Mouse (Mus musculus) limb, embryonic 11.5 days (tissue): ENCODE measurements at regions not wholly inside any gene's neighbourhood (a gene's known extent, or its start where the extent isn't known, plus 50 kb on each side); places are given as distances from the start of the nearest gene placed in this dataset.
A peak's percentile ranks its signal among the peaks of the same experiment; 100 is the strongest.

Source experiments
- ATAC-seq: fragments of 200-750 bp; cut with Nextera tagmentation; 2 replicates; pipeline ENCODE4 v1.8.0; 2017; ENCODE audit warnings: low read depth; ENCODE audit not compliant: insufficient number of reproducible peaks, low FRiP score, low TSS enrichment
- DNase-seq: peaks from one replicate; pipeline ENCODE4 v3.0.0-alpha.2; 2015; ENCODE audit warnings: low spot score
- H3K27ac ChIP-seq: fragments of 300-500 bp; sonication (generic); replicated peaks from 2 replicates; pipeline ENCODE4 v1.5.1; 2014; ENCODE audit warnings: low read depth, mild to moderate bottlenecking, low read length
- H3K27me3 ChIP-seq: fragments of 300-500 bp; sonication (generic); 2 replicates; pipeline ENCODE4 v1.6.1; 2014; ENCODE audit warnings: mild to moderate bottlenecking, low read length, mixed read lengths; ENCODE audit not compliant: control insufficient read depth, insufficient read depth
- H3K36me3 ChIP-seq: fragments of 300-500 bp; sonication (generic); 2 replicates; pipeline ENCODE4 v1.6.1; 2014; ENCODE audit warnings: mild to moderate bottlenecking, low read length, moderate library complexity, mixed read lengths; ENCODE audit not compliant: control insufficient read depth, insufficient read depth
- H3K4me1 ChIP-seq: fragments of 300-500 bp; sonication (generic); 2 replicates; pipeline ENCODE4 v1.6.1; 2014; ENCODE audit warnings: low read length, mixed read lengths; ENCODE audit not compliant: control insufficient read depth, insufficient read depth
- H3K4me2 ChIP-seq: fragments of 300-500 bp; sonication (generic); 2 replicates; pipeline ENCODE4 v1.6.1; 2014; ENCODE audit warnings: low read depth, mild to moderate bottlenecking, moderate library complexity; ENCODE audit not compliant: severe bottlenecking
- H3K4me3 ChIP-seq: fragments of 300-500 bp; sonication (generic); 2 replicates; pipeline ENCODE4 v1.5.1; 2014; ENCODE audit warnings: low read depth, low read length
- H3K9ac ChIP-seq: fragments of 300-500 bp; sonication (generic); 2 replicates; pipeline ENCODE4 v1.6.1; 2014; ENCODE audit warnings: mild to moderate bottlenecking, low read length
- H3K9me3 ChIP-seq: fragments of 300-500 bp; sonication (generic); 2 replicates; pipeline ENCODE4 v1.6.1; 2016; ENCODE audit warnings: low read length; ENCODE audit not compliant: control insufficient read depth
- WGBS: fragments of 180-500 bp; shearing (Covaris S2); extraction: QIAGEN DNeasy Blood & Tissue Kit; methylation state at CpG from one replicate; pipeline ENCODE4 v1.1.7; 2014; 5-methylcytosine and 5-hydroxymethylcytosine counted together

- Histone ChIP-seq H3K4me1 (no peaks in the 10 kb centered on the region), H3K27ac (no peak overlapping the region), H3K4me3 (no peak overlapping the region), H3K36me3 (no peaks in the 10 kb centered on the region), H3K4me2 (no peak overlapping the region), H3K9ac (no peak overlapping the region), H3K9me3 (peaks cover 47% of the 10 kb centered on the region), H3K27me3 (no peaks in the 10 kb centered on the region)
- DNase-seq, result peak; percentile 12
- ATAC-seq, result no peak
These were observed 2750.4 kb upstream of the Gm8797 start for GRCm38 (mm10) chr3:3000199-3000598.

GRCm38 (mm10) chr3:3001224-3001623 lies 2749.4 kb upstream of the Gm8797 start:
- peak; percentile 6 for DNase-seq
- H3K9me3 ChIP-seq, result peaks cover 55% of the 10 kb centered on the region

GRCm38 (mm10) chr3:3001639-3002038 lies 2749.0 kb upstream of the Gm8797 start:
- Histone ChIP-seq H3K4me2 (no peak overlapping the region), H3K4me3 (no peak overlapping the region; the same call in 1 of the 2 replicates), H3K36me3 (no peaks in the 10 kb centered on the region), H3K9me3 (peaks cover 60% of the 10 kb centered on the region), H3K27ac (no peak overlapping the region), H3K27me3 (no peaks in the 10 kb centered on the region), H3K9ac (no peak overlapping the region), H3K4me1 (no peaks in the 10 kb centered on the region)
- ATAC-seq (peak; percentile 62; the same call in 1 of the 2 replicates), DNase-seq (peak; percentile 11)

More at GRCm38 (mm10) chr3:3001224-3001623, 2749.4 kb upstream of the Gm8797 start:
- ATAC-seq, result peak; percentile 21; the same call in 1 of the 2 replicates
- Histone ChIP-seq H3K27ac (no peak overlapping the region), H3K9ac (no peak overlapping the region), H3K4me1 (no peaks in the 10 kb centered on the region), H3K27me3 (no peaks in the 10 kb centered on the region), H3K4me2 (no peak overlapping the region), H3K4me3 (no peak overlapping the region; the same call in 1 of the 2 replicates), H3K36me3 (no peaks in the 10 kb centered on the region)
- WGBS, result 76% methylated on average over 4 of the region's 4 CpGs

- no peaks in the 10 kb centered on the region for H3K36me3 ChIP-seq
- no peaks in the 10 kb centered on the region for H3K27me3 ChIP-seq
- WGBS, result 91% methylated on average over 1 of the region's 1 CpGs
- peaks cover 77% of the 10 kb centered on the region for H3K9me3 ChIP-seq
- H3K4me3 ChIP-seq, result no peak overlapping the region
- no peak overlapping the region for H3K27ac ChIP-seq
- ATAC-seq, result no peak
- no peaks in the 10 kb centered on the region for H3K4me1 ChIP-seq
- DNase-seq, result peak; percentile 8
- H3K4me2 ChIP-seq, result no peak overlapping the region
- no peak overlapping the region for H3K9ac ChIP-seq
These were observed 2747.2 kb upstream of the Gm8797 start for GRCm38 (mm10) chr3:3003425-3003824.

GRCm38 (mm10) chr3:3011111-3011510 lies 2739.5 kb upstream of the Gm8797 start:
- Histone ChIP-seq H3K27ac (no peak overlapping the region), H3K27me3 (no peaks in the 10 kb centered on the region), H3K4me1 (no peaks in the 10 kb centered on the region), H3K4me2 (no peak overlapping the region), H3K9ac (no peak overlapping the region), H3K36me3 (no peaks in the 10 kb centered on the region), H3K9me3 (peaks cover 88% of the 10 kb centered on the region), H3K4me3 (no peak overlapping the region)
- DNase-seq (peak; percentile 5), ATAC-seq (no peak)
- WGBS, result 79% methylated on average over 1 of the region's 1 CpGs

GRCm38 (mm10) chr3:3012951-3013350 lies 2737.7 kb upstream of the Gm8797 start:
- H3K27me3 ChIP-seq, result no peaks in the 10 kb centered on the region
- no peaks in the 10 kb centered on the region for H3K36me3 ChIP-seq
- no peaks in the 10 kb centered on the region for H3K4me1 ChIP-seq
- H3K4me3 ChIP-seq, result no peak overlapping the region
- no peak overlapping the region for H3K4me2 ChIP-seq
- H3K9me3 ChIP-seq, result peaks cover 77% of the 10 kb centered on the region
- WGBS, result 81% methylated on average over 5 of the region's 5 CpGs
- ATAC-seq (no peak), DNase-seq (peak; percentile 7)
- no peak overlapping the region for H3K9ac ChIP-seq
- no peak overlapping the region for H3K27ac ChIP-seq

- Histone ChIP-seq H3K9me3 (peaks cover 63% of the 10 kb centered on the region), H3K9ac (no peak overlapping the region), H3K36me3 (no peaks in the 10 kb centered on the region), H3K27ac (no peak overlapping the region), H3K4me1 (no peaks in the 10 kb centered on the region), H3K4me2 (no peak overlapping the region), H3K4me3 (no peak overlapping the region), H3K27me3 (no peaks in the 10 kb centered on the region)
- ATAC-seq, result no peak
- peak; percentile 4 for DNase-seq
These were observed 2735.6 kb upstream of the Gm8797 start for GRCm38 (mm10) chr3:3014978-3015377.

- no peak for ATAC-seq
- no peaks in the 10 kb centered on the region for H3K4me1 ChIP-seq
- H3K4me3 ChIP-seq, result no peak overlapping the region
- peak; percentile 5 for DNase-seq
- no peak overlapping the region for H3K9ac ChIP-seq
- 83% methylated on average over 1 of the region's 1 CpGs for WGBS
- H3K9me3 ChIP-seq, result peaks cover 54% of the 10 kb centered on the region
- no peaks in the 10 kb centered on the region for H3K27me3 ChIP-seq
- H3K4me2 ChIP-seq, result no peak overlapping the region
- no peaks in the 10 kb centered on the region for H3K36me3 ChIP-seq
- no peak overlapping the region for H3K27ac ChIP-seq
These were observed 2734.0 kb upstream of the Gm8797 start for GRCm38 (mm10) chr3:3016572-3016971.

- no peaks in the 10 kb centered on the region for H3K36me3 ChIP-seq
- H3K27me3 ChIP-seq, result no peaks in the 10 kb centered on the region
- H3K4me2 ChIP-seq, result no peak overlapping the region
- H3K27ac ChIP-seq, result no peak overlapping the region
- no peak overlapping the region for H3K9ac ChIP-seq
- H3K4me1 ChIP-seq, result no peaks in the 10 kb centered on the region
- H3K4me3 ChIP-seq, result no peak overlapping the region
- 90% methylated on average over 2 of the region's 2 CpGs for WGBS
- DNase-seq (no peak), ATAC-seq (no peak)
- peaks cover 57% of the 10 kb centered on the region for H3K9me3 ChIP-seq
These were observed 2717.8 kb upstream of the Gm8797 start for GRCm38 (mm10) chr3:3032793-3033192.
